Mouse (Mus musculus) limb, embryonic 10.5 days (tissue): ENCODE results near the gene Gng12. TPM values are rescaled to one million over a fixed set of nuclear protein-coding genes. Genes with fewer than 3 reads are reported as not detected.
"Not testable (repeated sequence)": the region's sequence is repeated elsewhere in the genome, so short reads cannot be mapped to it uniquely, and the experiment has no call there.

Experiments used
- DNase-seq: peaks from one replicate; pipeline ENCODE4 v3.0.0-alpha.2; 2017; ENCODE audit warnings: low spot score
- H3K27ac ChIP-seq: fragments of 300-500 bp; sonication (generic); 2 replicates; pipeline ENCODE4 v1.5.1; 2016; ENCODE audit warnings: mild to moderate bottlenecking
- H3K27me3 ChIP-seq: fragments of 300-500 bp; sonication (generic); 2 replicates; pipeline ENCODE4 v1.6.1; 2016; ENCODE audit warnings: low read depth, mild to moderate bottlenecking; ENCODE audit not compliant: poor library complexity, severe bottlenecking
- H3K36me3 ChIP-seq: fragments of 300-500 bp; sonication (generic); 2 replicates; pipeline ENCODE4 v1.6.1; 2016; ENCODE audit warnings: mild to moderate bottlenecking, moderate library complexity
- H3K4me1 ChIP-seq: fragments of 300-500 bp; sonication (generic); 2 replicates; pipeline ENCODE4 v1.6.1; 2016
- H3K4me3 ChIP-seq: fragments of 300-500 bp; sonication (generic); 2 replicates; pipeline ENCODE4 v1.5.1; 2016; ENCODE audit warnings: mild to moderate bottlenecking, moderate library complexity
- H3K9me3 ChIP-seq: fragments of 300-500 bp; sonication (generic); replicated peaks from 2 replicates; pipeline ENCODE4 v1.6.1; 2016; ENCODE audit warnings: mild to moderate bottlenecking
- WGBS: fragments of 180-500 bp; shearing (Covaris S2); methylation state at CpG from one replicate; pipeline ENCODE4 v1.1.7; 2016; 5-methylcytosine and 5-hydroxymethylcytosine counted together
- polyA plus RNA-seq: library from polyadenylated mRNA; unstranded; fragments of >200 nt; fragmentation: Nextera tagmentation; extraction: Ambion mirVana; gene quantifications from 2 replicates; pipeline ENCODE4 v1.2.1, GENCODE M21; 2016

Gng12 gene
- polyA plus RNA-seq, 1 experiment from 2014 or later = 61.2 TPM

- H3K4me3 ChIP-seq = no peak overlapping the region
- no peaks in the 10 kb centered on the region for H3K27me3 ChIP-seq
- WGBS = 85% methylated on average over 3 of the region's 3 CpGs
- no peaks in the 10 kb centered on the region for H3K36me3 ChIP-seq
- H3K4me1 ChIP-seq = peaks cover 17% of the 10 kb centered on the region
- H3K9me3 ChIP-seq = no peaks in the 10 kb centered on the region
- no peak for DNase-seq
- no peak overlapping the region for H3K27ac ChIP-seq
Measured at GRCm38 (mm10) chr6:66948848-66949247, 52.7 kb downstream of the Gng12 start.

- WGBS = 91% methylated on average over 5 of the region's 5 CpGs
Measured at GRCm38 (mm10) chr6:66951726-66952418, 55.7 kb downstream of the Gng12 start.

GRCm38 (mm10) chr6:66953951-66954519, 57.8 kb downstream of the Gng12 start:
- Histone ChIP-seq H3K4me3 (no peak overlapping the region), H3K27ac (no peak overlapping the region), H3K4me1 (no peaks in the 10 kb centered on the region), H3K27me3 (no peaks in the 10 kb centered on the region), H3K9me3 (no peaks in the 10 kb centered on the region), H3K36me3 (no peaks in the 10 kb centered on the region)
- WGBS = 85% methylated on average over 11 of the region's 11 CpGs
- DNase-seq = no peak

More at GRCm38 (mm10) chr6:66951726-66952418, 55.7 kb downstream of the Gng12 start:
- no peaks in the 10 kb centered on the region for H3K36me3 ChIP-seq
- DNase-seq = no peak
- H3K4me3 ChIP-seq = no peak overlapping the region
- no peaks in the 10 kb centered on the region for H3K9me3 ChIP-seq
- no peaks in the 10 kb centered on the region for H3K27me3 ChIP-seq
- H3K27ac ChIP-seq = no peak overlapping the region
- H3K4me1 ChIP-seq = no peaks in the 10 kb centered on the region

- no peak for DNase-seq
- Histone ChIP-seq H3K4me1 (no peaks in the 10 kb centered on the region), H3K27ac (no peak overlapping the region), H3K4me3 (no peak overlapping the region), H3K9me3 (no peaks in the 10 kb centered on the region), H3K36me3 (no peaks in the 10 kb centered on the region), H3K27me3 (no peaks in the 10 kb centered on the region)
- WGBS = 85% methylated on average over 11 of the region's 11 CpGs
Measured at GRCm38 (mm10) chr6:66955089-66955657, 59.0 kb downstream of the Gng12 start.

GRCm38 (mm10) chr6:66958466-66959235, 62.5 kb downstream of the Gng12 start:
- WGBS = 96% methylated on average over 5 of the region's 5 CpGs
- H3K9me3 ChIP-seq = no peaks in the 10 kb centered on the region
- no peak for DNase-seq

GRCm38 (mm10) chr6:66962582-66963043, 66.4 kb downstream of the Gng12 start:
- no peaks in the 10 kb centered on the region for H3K27me3 ChIP-seq

More at GRCm38 (mm10) chr6:66958466-66959235, 62.5 kb downstream of the Gng12 start:
- no peak overlapping the region for H3K4me3 ChIP-seq
- H3K27ac ChIP-seq = no peak overlapping the region
- H3K27me3 ChIP-seq = no peaks in the 10 kb centered on the region
- no peaks in the 10 kb centered on the region for H3K4me1 ChIP-seq
- H3K36me3 ChIP-seq = no peaks in the 10 kb centered on the region

GRCm38 (mm10) chr6:66963068-66963467, 66.9 kb downstream of the Gng12 start:
- no peaks in the 10 kb centered on the region for H3K27me3 ChIP-seq
- H3K4me1 ChIP-seq = peaks cover 8% of the 10 kb centered on the region; the same call in 1 of the 2 replicates
- H3K36me3 ChIP-seq = no peaks in the 10 kb centered on the region
- no peaks in the 10 kb centered on the region for H3K9me3 ChIP-seq
- no peak overlapping the region for H3K27ac ChIP-seq
- no peak for DNase-seq
- H3K4me3 ChIP-seq = no peak overlapping the region
- WGBS = 86% methylated on average over 1 of the region's 1 CpGs

More at GRCm38 (mm10) chr6:66962582-66963043, 66.4 kb downstream of the Gng12 start:
- peak; percentile 47 for DNase-seq
- no peak overlapping the region for H3K27ac ChIP-seq
- H3K9me3 ChIP-seq = no peaks in the 10 kb centered on the region
- no peak overlapping the region for H3K4me3 ChIP-seq
- H3K4me1 ChIP-seq = peaks cover 8% of the 10 kb centered on the region; the same call in 1 of the 2 replicates
- 46% methylated on average over 2 of the region's 2 CpGs for WGBS
- H3K36me3 ChIP-seq = no peaks in the 10 kb centered on the region

GRCm38 (mm10) chr6:66963651-66964050, 67.5 kb downstream of the Gng12 start:
- H3K36me3 ChIP-seq = not testable (repeated sequence)

GRCm38 (mm10) chr6:66964222-66964621, 68.0 kb downstream of the Gng12 start:
- Histone ChIP-seq H3K27ac (no peak overlapping the region), H3K36me3 (no peaks in the 10 kb centered on the region), H3K4me3 (no peak overlapping the region), H3K4me1 (peaks cover 8% of the 10 kb centered on the region; the same call in 1 of the 2 replicates), H3K27me3 (no peaks in the 10 kb centered on the region), H3K9me3 (no peaks in the 10 kb centered on the region)
- DNase-seq = no peak
- WGBS = 81% methylated on average over 4 of the region's 4 CpGs

More at GRCm38 (mm10) chr6:66963651-66964050, 67.5 kb downstream of the Gng12 start:
- 81% methylated on average over 3 of the region's 3 CpGs for WGBS
- not testable (repeated sequence) for H3K4me1 ChIP-seq, H3K27me3 ChIP-seq, H3K27ac ChIP-seq, DNase-seq, H3K4me3 ChIP-seq, H3K9me3 ChIP-seq

GRCm38 (mm10) chr6:66965203-66965602, 69.0 kb downstream of the Gng12 start:
- WGBS = 84% methylated on average over 4 of the region's 4 CpGs
- H3K27me3 ChIP-seq = no peaks in the 10 kb centered on the region
- DNase-seq = no peak
- H3K9me3 ChIP-seq = no peaks in the 10 kb centered on the region
- H3K4me1 ChIP-seq = peaks cover 11% of the 10 kb centered on the region; the same call in 1 of the 2 replicates
- no peak overlapping the region for H3K4me3 ChIP-seq
- no peaks in the 10 kb centered on the region for H3K36me3 ChIP-seq
- H3K27ac ChIP-seq = no peak overlapping the region

GRCm38 (mm10) chr6:66967788-66968187, 71.6 kb downstream of the Gng12 start:
- H3K27me3 ChIP-seq = no peaks in the 10 kb centered on the region
- H3K4me1 ChIP-seq = peaks cover 24% of the 10 kb centered on the region
- H3K27ac ChIP-seq = no peak overlapping the region
- DNase-seq = no peak
- no peaks in the 10 kb centered on the region for H3K9me3 ChIP-seq
- no peak overlapping the region for H3K4me3 ChIP-seq
- H3K36me3 ChIP-seq = no peaks in the 10 kb centered on the region
- 55% methylated on average over 2 of the region's 2 CpGs for WGBS

- H3K27ac ChIP-seq = no peak overlapping the region
- no peak overlapping the region for H3K4me3 ChIP-seq
- no peaks in the 10 kb centered on the region for H3K9me3 ChIP-seq
- DNase-seq = no peak
- no peaks in the 10 kb centered on the region for H3K27me3 ChIP-seq
- 58% methylated on average over 3 of the region's 3 CpGs for WGBS
- H3K36me3 ChIP-seq = no peaks in the 10 kb centered on the region
- H3K4me1 ChIP-seq = peaks cover 36% of the 10 kb centered on the region
Measured at GRCm38 (mm10) chr6:66969446-66969845, 73.2 kb downstream of the Gng12 start.
